Mouse (Mus musculus) intestine, postnatal 0 days (tissue): ENCODE results near the gene Tmem258. TPM values are rescaled to one million over a fixed set of nuclear protein-coding genes. Genes with fewer than 3 reads are reported as not detected.

ENCODE experiments used
- ATAC-seq: fragments of 200-750 bp; cut with Nextera tagmentation; 2 replicates; pipeline ENCODE4 v1.8.0; 2017; ENCODE audit warnings: mild to moderate bottlenecking, moderate TSS enrichment, moderate library complexity
- H3K27ac ChIP-seq: fragments of 300-500 bp; sonication (generic); 2 replicates; pipeline ENCODE4 v1.5.1; 2014; ENCODE audit warnings: mild to moderate bottlenecking, low read depth, low read length, moderate library complexity
- H3K27me3 ChIP-seq: fragments of 300-500 bp; sonication (generic); replicated peaks from 2 replicates; pipeline ENCODE4 v1.6.1; 2014; ENCODE audit warnings: low read length, mixed read lengths; ENCODE audit not compliant: control insufficient read depth, insufficient read depth
- H3K36me3 ChIP-seq: fragments of 300-500 bp; sonication (generic); 2 replicates; pipeline ENCODE4 v1.6.1; 2014; ENCODE audit warnings: mild to moderate bottlenecking, moderate library complexity; ENCODE audit not compliant: control insufficient read depth, insufficient read depth
- H3K4me1 ChIP-seq: fragments of 300-500 bp; sonication (generic); replicated peaks from 2 replicates; pipeline ENCODE4 v1.6.1; 2014; ENCODE audit warnings: antibody characterized with exemption, low read length, mixed read lengths; ENCODE audit not compliant: control insufficient read depth, insufficient read depth
- H3K4me2 ChIP-seq: fragments of 300-500 bp; sonication (generic); replicated peaks from 2 replicates; pipeline ENCODE4 v1.6.1; 2014; ENCODE audit warnings: low read depth, mild to moderate bottlenecking, moderate library complexity
- H3K4me3 ChIP-seq: fragments of 300-500 bp; sonication (generic); 2 replicates; pipeline ENCODE4 v1.5.1; 2014; ENCODE audit warnings: low read depth, low read length
- H3K9ac ChIP-seq: fragments of 300-500 bp; sonication (generic); 2 replicates; pipeline ENCODE4 v1.6.1; 2014; ENCODE audit warnings: mild to moderate bottlenecking, low read depth, low read length
- H3K9me3 ChIP-seq: fragments of 300-500 bp; sonication (generic); 2 replicates; pipeline ENCODE4 v1.6.1; 2016; ENCODE audit warnings: mixed run types; ENCODE audit not compliant: control insufficient read depth
- CTCF ChIP-seq: sonication (generic); IDR thresholded peaks from 2 replicates; pipeline ENCODE4 v1.5.1; 2016; ENCODE audit warnings: low read depth, mild to moderate bottlenecking, control low read depth, antibody characterized with exemption, moderate library complexity
- WGBS: fragments of 180-500 bp; shearing (Covaris S2); extraction: QIAGEN DNeasy Blood & Tissue Kit; methylation state at CpG from one replicate; pipeline ENCODE4 v1.1.7; 2014; 5-methylcytosine and 5-hydroxymethylcytosine counted together
- polyA plus RNA-seq: library from polyadenylated mRNA; unstranded; fragments of >200 nt; fragmentation: Nextera tagmentation; extraction: Ambion mirVana; gene quantifications from 2 replicates; pipeline ENCODE4 v1.2.1, GENCODE M21; 2015

The Tmem258 gene
- polyA plus RNA-seq, 1 experiment from 2014 or later, result 369 TPM

- 53% methylated on average over 4 of the region's 4 CpGs for WGBS
- Histone ChIP-seq H3K9ac (no peak overlapping the region), H3K27ac (no peak overlapping the region)
Measured at GRCm38 (mm10) chr19:10221585-10221984, 17.8 kb downstream of the Tmem258 start.

DNA sequence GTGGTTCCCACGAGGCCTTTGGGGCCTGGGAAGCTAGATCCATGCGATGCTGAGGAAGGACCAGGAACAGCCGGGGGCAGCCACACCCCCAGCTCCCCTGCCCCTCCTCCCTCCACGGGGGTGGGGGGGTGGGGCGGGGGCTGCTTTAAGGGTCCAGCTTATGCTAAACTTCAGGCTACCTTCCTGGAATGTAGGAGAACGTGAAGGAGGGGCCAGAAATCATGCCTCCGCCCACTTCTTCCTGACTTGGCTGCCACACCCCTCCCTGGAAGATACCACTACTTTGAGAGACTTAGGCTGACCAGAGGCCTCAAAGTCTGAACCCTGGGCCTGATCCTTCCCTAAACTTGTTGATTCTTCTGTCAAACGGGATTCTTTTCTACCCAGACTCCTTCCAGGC is 18.8 kb downstream of the Tmem258 start:
- Histone ChIP-seq H3K36me3 (peaks cover 11% of the 10 kb centered on the region), H3K27ac (no peak overlapping the region), H3K4me1 (peaks cover 17% of the 10 kb centered on the region; the same call in 1 of the 2 replicates), H3K9me3 (no peaks in the 10 kb centered on the region), H3K4me2 (no peak overlapping the region; the same call in 1 of the 2 replicates), H3K9ac (no peak overlapping the region), H3K27me3 (no peaks in the 10 kb centered on the region), H3K4me3 (no peak overlapping the region)
- WGBS, result 20% methylated on average over 8 of the region's 8 CpGs
- TF ChIP-seq CTCF, result no peak
- peak; percentile 25; the same call in 1 of the 2 replicates for ATAC-seq

More at GRCm38 (mm10) chr19:10221585-10221984, 17.8 kb downstream of the Tmem258 start:
- no peak for TF ChIP-seq CTCF
- peaks cover 17% of the 10 kb centered on the region; the same call in 1 of the 2 replicates for H3K4me1 ChIP-seq
- H3K4me2 ChIP-seq, result no peak overlapping the region
- H3K9me3 ChIP-seq, result no peaks in the 10 kb centered on the region
- H3K36me3 ChIP-seq, result peaks cover 13% of the 10 kb centered on the region
- H3K4me3 ChIP-seq, result no peak overlapping the region
- no peak for ATAC-seq
- H3K27me3 ChIP-seq, result no peaks in the 10 kb centered on the region

DNA sequence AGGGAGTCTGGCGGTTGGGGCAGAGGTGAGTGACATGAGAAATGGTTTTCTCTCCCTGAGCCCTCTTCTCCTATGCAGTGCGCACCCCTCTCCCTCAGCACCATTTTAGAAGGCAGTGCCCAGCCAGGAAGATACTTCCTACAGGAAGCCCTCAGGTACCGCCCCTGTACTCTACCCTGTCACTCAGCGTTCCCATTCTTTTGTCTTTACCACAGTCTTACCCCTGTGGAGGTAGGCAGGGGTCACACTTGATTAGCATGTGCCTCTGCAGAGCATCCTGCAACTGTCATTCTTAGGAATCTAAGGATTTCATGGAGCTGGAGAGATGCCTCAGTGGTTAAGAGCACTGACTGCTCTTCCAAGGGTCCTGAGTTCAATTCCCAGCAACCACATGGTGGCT is 19.7 kb downstream of the Tmem258 start:
- ATAC-seq, result no peak
- 68% methylated on average over 4 of the region's 4 CpGs for WGBS
- peaks cover 17% of the 10 kb centered on the region; the same call in 1 of the 2 replicates for H3K4me1 ChIP-seq
- H3K27me3 ChIP-seq, result no peaks in the 10 kb centered on the region
- no peak overlapping the region for H3K27ac ChIP-seq
- H3K36me3 ChIP-seq, result peaks cover 9% of the 10 kb centered on the region; the same call in 1 of the 2 replicates
- H3K9me3 ChIP-seq, result no peaks in the 10 kb centered on the region
- H3K4me2 ChIP-seq, result no peak overlapping the region
- no peak overlapping the region for H3K9ac ChIP-seq
- no peak for TF ChIP-seq CTCF
- no peak overlapping the region for H3K4me3 ChIP-seq

DNA sequence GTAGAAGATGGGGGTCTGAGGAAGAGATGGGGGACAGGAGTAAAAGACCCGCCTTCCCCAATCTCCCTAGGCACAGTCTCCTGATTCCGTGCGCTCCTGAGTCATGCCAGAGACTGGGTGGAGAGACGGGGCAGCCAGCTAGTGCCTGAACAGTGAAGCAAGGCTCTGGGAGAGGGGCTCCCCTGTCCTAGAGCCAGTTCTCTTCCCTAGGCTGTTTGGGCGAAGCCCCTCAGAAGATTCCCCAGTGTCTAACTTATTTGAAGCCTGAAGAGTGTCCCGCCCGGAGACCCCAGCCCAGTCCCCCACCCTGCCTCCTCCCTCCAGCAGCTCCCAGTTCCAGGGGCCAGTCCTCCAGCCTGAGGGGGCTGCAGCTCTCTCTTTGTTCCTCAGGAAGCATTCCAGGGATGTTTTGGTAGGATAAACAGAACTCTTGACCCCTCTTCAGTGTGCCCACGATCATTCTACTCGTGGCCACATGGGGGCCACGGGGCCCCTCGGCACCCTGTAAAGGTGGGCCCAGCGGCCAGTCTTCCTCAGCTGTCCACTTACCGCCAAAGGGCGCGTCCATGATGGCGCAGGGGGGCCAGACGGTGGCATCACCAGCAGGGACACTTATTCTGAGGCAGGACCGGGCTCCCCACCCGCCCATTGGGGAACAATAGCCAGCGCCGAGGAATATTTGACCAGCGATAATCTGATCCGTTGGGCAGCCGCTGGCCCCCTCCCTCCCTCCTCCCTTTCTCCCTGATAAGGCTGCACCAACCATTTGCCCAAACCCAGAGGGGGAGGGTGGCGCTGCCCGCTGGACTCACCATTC is 21.0 kb downstream of the Tmem258 start:
- H3K4me2 ChIP-seq, result peak overlapping the region; percentile 38
- no peaks in the 10 kb centered on the region for H3K9me3 ChIP-seq
- no peak overlapping the region for H3K27ac ChIP-seq
- H3K27me3 ChIP-seq, result no peaks in the 10 kb centered on the region
- no peak overlapping the region for H3K4me3 ChIP-seq
- peaks cover 17% of the 10 kb centered on the region; the same call in 1 of the 2 replicates for H3K4me1 ChIP-seq
- H3K9ac ChIP-seq, result 0 out of 2 replicates have a peak overlapping the region, but pooled peaks have one; percentile 3
- 0 out of 2 replicates have a peak, but pooled peaks have one; percentile 15 for TF ChIP-seq CTCF
- ATAC-seq, result no peak
- H3K36me3 ChIP-seq, result peaks cover 13% of the 10 kb centered on the region; the same call in 1 of the 2 replicates
- WGBS, result 19% methylated on average over 26 of the region's 26 CpGs

GRCm38 (mm10) chr19:10225767-10226166 is 22.0 kb downstream of the Tmem258 start:
- Histone ChIP-seq H3K9me3 (no peaks in the 10 kb centered on the region), H3K9ac (no peak overlapping the region), H3K4me3 (no peak overlapping the region), H3K4me1 (peaks cover 17% of the 10 kb centered on the region; the same call in 1 of the 2 replicates), H3K36me3 (peaks cover 13% of the 10 kb centered on the region; the same call in 1 of the 2 replicates), H3K27me3 (no peaks in the 10 kb centered on the region), H3K27ac (no peak overlapping the region), H3K4me2 (peak overlapping the region; percentile 38)
- 32% methylated on average over 4 of the region's 4 CpGs for WGBS
- no peak for ATAC-seq
- no peak for TF ChIP-seq CTCF

DNA sequence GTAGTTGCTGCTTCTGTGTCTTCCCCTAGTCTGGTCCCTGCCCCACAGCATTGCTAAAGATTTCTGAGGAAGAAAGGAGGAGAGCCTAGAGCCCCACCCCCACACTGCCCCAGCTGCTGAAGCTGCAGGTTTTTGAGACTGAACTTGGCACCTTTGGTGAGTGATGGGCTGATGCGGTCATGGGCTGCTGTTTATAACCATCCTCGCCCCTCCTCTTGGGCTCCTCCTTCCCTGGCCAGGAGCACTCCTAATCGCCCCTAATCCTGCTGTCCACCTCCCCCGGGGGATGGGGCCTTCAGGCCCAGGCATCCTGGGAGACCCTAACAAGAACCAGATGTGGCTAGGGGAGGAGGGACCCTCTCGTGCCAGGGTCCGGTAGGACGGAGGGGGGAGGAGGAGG is 27.2 kb downstream of the Tmem258 start:
- H3K4me1 ChIP-seq, result peaks cover 3% of the 10 kb centered on the region; the same call in 1 of the 2 replicates
- no peaks in the 10 kb centered on the region for H3K27me3 ChIP-seq
- WGBS, result 41% methylated on average over 7 of the region's 7 CpGs
- no peak overlapping the region for H3K4me3 ChIP-seq
- TF ChIP-seq CTCF, result no peak
- no peaks in the 10 kb centered on the region for H3K9me3 ChIP-seq
- H3K4me2 ChIP-seq, result no peak overlapping the region
- ATAC-seq, result no peak
- H3K36me3 ChIP-seq, result peaks cover 14% of the 10 kb centered on the region; the same call in 1 of the 2 replicates
- H3K9ac ChIP-seq, result no peak overlapping the region
- no peak overlapping the region for H3K27ac ChIP-seq
